Mouse (Mus musculus) lung, postnatal 0 days (tissue): ENCODE data around the gene Ggt5. TPM values are rescaled to one million over a fixed set of nuclear protein-coding genes. Genes with fewer than 3 reads are reported as not detected.

Experiments
- ATAC-seq: fragments of 200-750 bp; cut with Nextera tagmentation; 2 replicates; pipeline ENCODE4 v1.8.0; 2017; ENCODE audit warnings: moderate library complexity
- DNase-seq: peaks from one replicate; pipeline ENCODE4 v3.0.0-alpha.2; 2016; ENCODE audit warnings: low spot score
- H3K27ac ChIP-seq: fragments of 300-500 bp; sonication (generic); 2 replicates; pipeline ENCODE4 v1.5.1; 2014; ENCODE audit warnings: antibody characterized with exemption, mild to moderate bottlenecking, low read length, mixed read lengths
- H3K27me3 ChIP-seq: fragments of 300-500 bp; sonication (generic); replicated peaks from 2 replicates; pipeline ENCODE4 v1.6.1; 2014; ENCODE audit warnings: low read length, mixed read lengths; ENCODE audit not compliant: insufficient read depth
- H3K36me3 ChIP-seq: fragments of 300-500 bp; sonication (generic); 2 replicates; pipeline ENCODE4 v1.6.1; 2014; ENCODE audit warnings: low read length, mixed read lengths; ENCODE audit not compliant: insufficient read depth
- H3K4me1 ChIP-seq: fragments of 300-500 bp; sonication (generic); 2 replicates; pipeline ENCODE4 v1.6.1; 2014; ENCODE audit warnings: antibody characterized with exemption, low read depth, low read length, mixed read lengths; ENCODE audit not compliant: insufficient read depth
- H3K4me2 ChIP-seq: fragments of 300-500 bp; sonication (generic); replicated peaks from 2 replicates; pipeline ENCODE4 v1.6.1; 2014; ENCODE audit warnings: low read depth, mild to moderate bottlenecking, low read length, moderate library complexity, mixed read lengths
- H3K4me3 ChIP-seq: fragments of 300-500 bp; sonication (generic); 2 replicates; pipeline ENCODE4 v1.5.1; 2014; ENCODE audit warnings: low read depth, low read length
- H3K9ac ChIP-seq: fragments of 300-500 bp; sonication (generic); replicated peaks from 2 replicates; pipeline ENCODE4 v1.6.1; 2014; ENCODE audit warnings: low read depth, mild to moderate bottlenecking
- H3K9me3 ChIP-seq: fragments of 300-500 bp; sonication (generic); 2 replicates; pipeline ENCODE4 v1.6.1; 2016; ENCODE audit warnings: low read length, mixed read lengths
- CTCF ChIP-seq: IDR thresholded peaks from 2 replicates; pipeline ENCODE4 v1.5.1; 2016; ENCODE audit warnings: antibody characterized with exemption, mild to moderate bottlenecking
- EP300 ChIP-seq: IDR thresholded peaks from 2 replicates; pipeline ENCODE4 v1.6.1; 2016; ENCODE audit warnings: antibody characterized with exemption, mild to moderate bottlenecking, control low read depth
- WGBS: fragments of 180-500 bp; shearing (Covaris S2); extraction: QIAGEN DNeasy Blood & Tissue Kit; methylation state at CpG from one replicate; pipeline ENCODE4 v1.1.7; 2014; 5-methylcytosine and 5-hydroxymethylcytosine counted together
- polyA plus RNA-seq: library from polyadenylated mRNA; unstranded; fragments of >200 nt; fragmentation: Nextera tagmentation; extraction: Ambion mirVana; gene quantifications from 2 replicates; pipeline ENCODE4 v1.2.1, GENCODE M21; 2015

Ggt5 gene
- polyA plus RNA-seq, 1 experiment from 2014 or later: 3.4 TPM

- Histone ChIP-seq H3K27ac (0 out of 2 replicates have a peak overlapping the region, but pooled peaks have one; percentile 20), H3K4me3 (no peak overlapping the region), H3K9ac (no peak overlapping the region), H3K27me3 (no peaks in the 10 kb centered on the region), H3K4me2 (no peak overlapping the region), H3K36me3 (no peaks in the 10 kb centered on the region), H3K9me3 (no peaks in the 10 kb centered on the region), H3K4me1 (peaks cover 31% of the 10 kb centered on the region)
- TF ChIP-seq CTCF: no peak
- TF ChIP-seq EP300: no peak
- ATAC-seq (peak; percentile 18), DNase-seq (peak; percentile 55)
- 57% methylated on average over 4 of the region's 4 CpGs for WGBS
These were observed 1.4 kb upstream of the Ggt5 start for GRCm38 (mm10) chr10:75587781-75588180.

GRCm38 (mm10) chr10:75588336-75588735 lies 804 bp upstream of the Ggt5 start:
- Histone ChIP-seq H3K4me3 (no peak overlapping the region), H3K27ac (no peak overlapping the region), H3K4me1 (peaks cover 31% of the 10 kb centered on the region), H3K9ac (no peak overlapping the region), H3K4me2 (no peak overlapping the region), H3K27me3 (no peaks in the 10 kb centered on the region), H3K9me3 (no peaks in the 10 kb centered on the region), H3K36me3 (no peaks in the 10 kb centered on the region)
- ATAC-seq: peak; percentile 44
- WGBS: 34% methylated on average over 5 of the region's 5 CpGs
- DNase-seq: peak; percentile 67
- TF ChIP-seq CTCF (no peak), EP300 (0 out of 2 replicates have a peak, but pooled peaks have one; percentile 10)

DNA sequence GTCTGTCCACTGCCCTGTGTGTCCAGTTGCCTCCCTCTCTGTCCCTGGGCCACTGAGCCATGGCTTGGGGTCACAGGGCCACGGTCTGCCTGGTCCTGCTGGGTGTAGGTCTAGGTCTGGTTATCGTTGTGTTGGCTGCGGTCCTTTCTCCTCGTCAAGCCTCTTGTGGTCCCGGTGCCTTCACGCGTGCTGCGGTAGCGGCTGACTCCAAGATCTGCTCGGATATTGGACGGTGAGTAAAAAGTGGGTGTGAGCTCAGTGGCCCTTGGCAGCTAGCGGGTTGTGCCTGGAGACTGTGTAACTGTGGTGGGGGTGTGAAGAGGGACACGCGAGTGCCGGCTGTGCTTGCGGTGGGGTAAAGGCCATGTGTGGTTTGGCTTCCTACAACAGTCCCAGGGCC lies 511 bp downstream of the Ggt5 start:
- no peaks in the 10 kb centered on the region for H3K9me3 ChIP-seq
- peak overlapping the region; percentile 38 for H3K4me2 ChIP-seq
- 26% methylated on average over 16 of the region's 16 CpGs for WGBS
- no peaks in the 10 kb centered on the region for H3K36me3 ChIP-seq
- peak; percentile 50 for DNase-seq
- peaks cover 31% of the 10 kb centered on the region for H3K4me1 ChIP-seq
- ATAC-seq: peak; percentile 13; the same call in 1 of the 2 replicates
- H3K27ac ChIP-seq: no peak overlapping the region
- H3K27me3 ChIP-seq: no peaks in the 10 kb centered on the region
- TF ChIP-seq EP300 (no peak), CTCF (no peak)
- peak overlapping the region; percentile 8; the same call in 1 of the 2 replicates for H3K4me3 ChIP-seq
- H3K9ac ChIP-seq: no peak overlapping the region

DNA sequence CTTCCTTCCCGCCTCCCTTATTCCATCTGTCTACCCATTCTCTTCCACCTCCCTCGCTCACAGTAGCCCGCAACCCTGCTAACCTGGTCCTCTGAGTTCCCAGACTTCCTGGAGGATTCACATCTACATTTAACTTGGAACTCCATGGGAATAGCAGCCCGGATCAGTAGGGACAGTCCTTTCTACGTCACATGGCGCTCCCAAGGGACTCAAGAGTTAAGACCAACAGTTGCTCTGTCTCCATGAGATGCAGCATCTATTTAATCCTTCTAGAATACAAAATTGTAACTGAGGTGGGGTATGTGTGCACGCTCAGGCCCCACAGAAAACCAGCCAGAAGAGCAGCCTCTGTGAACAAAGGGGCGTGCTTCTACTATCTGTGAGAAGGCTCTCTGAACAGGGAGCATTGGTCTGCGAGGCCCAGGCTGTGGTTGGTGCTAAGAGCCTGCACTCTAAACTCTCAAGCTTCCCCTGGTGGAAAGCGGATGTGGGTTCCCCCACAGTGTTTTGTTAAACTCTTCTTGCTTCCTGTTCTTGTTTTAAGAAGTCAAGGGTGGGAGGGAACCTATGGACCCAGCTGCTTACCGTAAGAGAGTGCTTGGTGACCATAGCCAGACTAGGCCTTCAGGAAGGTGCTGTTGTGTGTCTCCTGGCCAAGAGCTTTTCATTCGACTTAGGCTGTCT lies 2.2 kb downstream of the Ggt5 start:
- 59% methylated on average over 12 of the region's 12 CpGs for WGBS
- H3K4me1 ChIP-seq: peaks cover 31% of the 10 kb centered on the region
- H3K36me3 ChIP-seq: no peaks in the 10 kb centered on the region
- no peak overlapping the region for H3K4me3 ChIP-seq
- H3K9me3 ChIP-seq: no peaks in the 10 kb centered on the region
- H3K9ac ChIP-seq: no peak overlapping the region
- no peaks in the 10 kb centered on the region for H3K27me3 ChIP-seq
- 0 out of 2 replicates have a peak overlapping the region, but pooled peaks have one; percentile 5 for H3K4me2 ChIP-seq
- peak overlapping the region; percentile 73 for H3K27ac ChIP-seq
- ATAC-seq (peak; percentile 59), DNase-seq (peak; percentile 84)
- 0 out of 2 replicates have a peak, but pooled peaks have one; percentile 31 for TF ChIP-seq EP300
- peak; percentile 33; the same call in 1 of the 2 replicates for TF ChIP-seq CTCF

DNA sequence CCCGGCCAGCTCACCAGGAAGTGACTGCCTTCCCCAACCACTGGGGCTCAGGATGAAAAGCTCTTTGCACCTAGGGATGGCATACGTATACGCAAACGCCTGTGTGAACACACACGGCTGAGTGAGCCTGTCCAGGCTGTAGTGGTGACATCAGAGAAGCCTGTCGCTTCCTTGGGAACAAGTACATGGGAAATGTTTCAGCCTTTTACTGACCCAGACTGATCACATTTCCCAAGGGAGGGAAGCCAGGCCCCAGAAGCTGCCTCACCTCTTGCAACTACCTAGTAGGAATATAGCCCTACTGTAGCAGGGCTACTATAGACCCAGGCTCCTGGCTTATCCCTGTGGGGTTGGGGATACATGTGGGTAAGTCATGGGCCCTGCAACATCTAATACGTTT lies 3.4 kb downstream of the Ggt5 start:
- DNase-seq (no peak), ATAC-seq (no peak)
- TF ChIP-seq CTCF (0 out of 2 replicates have a peak, but pooled peaks have one; percentile 9), EP300 (no peak)
- H3K36me3 ChIP-seq: no peaks in the 10 kb centered on the region
- H3K27ac ChIP-seq: peak overlapping the region; percentile 73; the same call in 1 of the 2 replicates
- no peak overlapping the region for H3K4me3 ChIP-seq
- 59% methylated on average over 7 of the region's 7 CpGs for WGBS
- no peak overlapping the region for H3K4me2 ChIP-seq
- peaks cover 31% of the 10 kb centered on the region for H3K4me1 ChIP-seq
- no peaks in the 10 kb centered on the region for H3K9me3 ChIP-seq
- H3K27me3 ChIP-seq: no peaks in the 10 kb centered on the region
- H3K9ac ChIP-seq: no peak overlapping the region

DNA sequence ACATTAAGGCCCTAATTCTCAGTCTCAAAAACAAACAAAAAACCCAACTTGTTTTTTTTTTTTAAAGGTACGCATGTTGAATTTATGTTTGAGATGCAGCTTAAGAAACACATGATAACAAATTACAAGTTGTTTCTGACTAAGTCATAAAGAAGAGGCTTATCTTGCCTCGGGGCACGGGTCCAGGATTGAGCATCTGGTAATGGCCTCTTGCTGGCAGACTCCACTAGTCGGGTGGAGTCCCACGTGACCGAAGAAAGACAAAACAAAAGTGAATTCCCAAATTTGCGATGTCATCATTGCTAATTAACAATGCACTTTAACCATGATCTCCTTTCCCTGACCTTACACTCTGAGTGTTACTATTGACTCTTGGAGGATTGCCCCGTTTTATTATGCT lies 6.8 kb downstream of the Ggt5 start:
- ATAC-seq (no peak), DNase-seq (peak; percentile 49)
- no peaks in the 10 kb centered on the region for H3K36me3 ChIP-seq
- TF ChIP-seq EP300: no peak
- TF ChIP-seq CTCF: no peak
- no peaks in the 10 kb centered on the region for H3K27me3 ChIP-seq
- H3K4me2 ChIP-seq: no peak overlapping the region
- H3K9ac ChIP-seq: no peak overlapping the region
- no peak overlapping the region for H3K4me3 ChIP-seq
- H3K9me3 ChIP-seq: no peaks in the 10 kb centered on the region
- WGBS: 56% methylated on average over 8 of the region's 8 CpGs
- peaks cover 12% of the 10 kb centered on the region for H3K4me1 ChIP-seq
- H3K27ac ChIP-seq: no peak overlapping the region
